Mouse (Mus musculus): ENCODE measurements around the gene Grwd1. TPM values are rescaled to one million over a fixed set of nuclear protein-coding genes. Genes with fewer than 3 reads are reported as not detected.

Gene Grwd1
- polyA plus RNA-seq, 1 experiment = 12.1 TPM

DNA sequence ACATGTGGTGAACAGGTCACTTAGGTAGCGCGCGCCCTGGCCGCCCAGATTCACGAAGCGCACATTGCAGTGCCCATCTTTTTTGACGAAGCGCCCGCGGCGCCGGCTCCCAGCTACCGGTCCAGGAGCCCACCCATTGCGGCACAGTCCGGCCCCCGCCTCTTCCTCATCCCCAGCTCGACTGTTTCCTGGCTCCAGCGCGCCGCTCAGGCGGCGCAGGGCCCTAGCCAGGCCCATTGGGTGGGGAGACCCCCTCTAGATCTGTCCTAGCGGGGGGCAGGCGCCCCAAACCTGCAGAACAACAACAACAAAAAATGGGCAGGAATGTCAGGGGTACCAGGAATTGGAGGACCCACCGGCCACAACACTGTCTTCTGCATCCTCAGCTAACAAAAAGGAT is 10.9 kb downstream of the Grwd1 start:
- Histone ChIP-seq H3K27me3 (ENCODE audit: control insufficient read depth, insufficient read depth, low read length) (no peaks in the 10 kb centered on the region), H3K36me3 (ENCODE audit: control insufficient read depth, insufficient read depth, low read length) (peaks cover 2% of the 10 kb centered on the region), H3K4me1 (ENCODE audit: control insufficient read depth, insufficient read depth, low read length) (peaks cover 13% of the 10 kb centered on the region), H3K4me3 (ENCODE audit: control insufficient read depth, low read depth, low read length) (no peak overlapping the region), H3K27ac (ENCODE audit: control insufficient read depth, insufficient read depth, low read depth, low read length) (no peak overlapping the region)
- TF ChIP-seq POLR2A (IDR thresholded peaks at IDR 0.05; ENCODE audit: control insufficient read depth, low read depth, low read length) = no peak
- TF ChIP-seq CTCF (IDR thresholded peaks at IDR 0.05; ENCODE audit: control insufficient read depth, insufficient read depth, insufficient replicate concordance, low read depth, low read length) = no peak

GRCm38 (mm10) chr7:45815984-45816351 is 14.8 kb downstream of the Grwd1 start:
- no peak for TF ChIP-seq POLR2A (IDR thresholded peaks at IDR 0.05; ENCODE audit: control insufficient read depth, low read depth, low read length)
- no peak for TF ChIP-seq CTCF (IDR thresholded peaks at IDR 0.05; ENCODE audit: control insufficient read depth, insufficient read depth, insufficient replicate concordance, low read depth, low read length)
- peak overlapping the region; percentile 99 for H3K4me3 ChIP-seq (ENCODE audit: control insufficient read depth, low read depth, low read length)

DNA sequence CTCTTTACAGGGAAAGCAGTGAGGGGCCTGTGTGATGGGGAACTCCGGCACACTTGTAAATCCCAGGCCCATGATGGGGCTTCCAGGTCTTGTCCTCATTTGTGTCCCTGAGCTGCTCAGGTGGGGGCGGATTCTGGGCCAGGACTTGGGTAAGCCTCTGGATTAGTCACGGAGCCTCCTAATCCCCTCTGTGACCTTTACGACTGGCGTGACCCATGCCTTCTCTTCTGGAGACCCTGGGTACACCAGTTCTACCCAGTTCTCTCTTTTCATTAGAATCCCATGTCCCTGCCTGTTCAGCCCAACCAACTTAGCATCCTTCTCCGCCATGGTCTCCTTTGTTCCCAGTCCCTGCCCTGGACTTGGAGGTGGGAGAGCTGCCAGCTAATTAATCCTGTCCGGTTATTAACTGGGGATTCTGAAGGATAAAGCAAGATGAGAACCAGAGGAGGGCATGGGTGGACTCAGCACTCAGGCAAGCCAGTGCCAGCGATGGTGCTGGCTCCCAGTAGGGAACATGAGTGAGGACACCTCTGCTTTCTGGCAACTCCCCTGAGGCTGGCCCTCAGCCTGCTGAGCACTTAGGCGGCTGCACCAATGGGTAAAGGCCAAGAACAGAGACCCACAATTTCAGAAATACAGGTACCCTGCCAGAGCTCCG is 15.3 kb downstream of the Grwd1 start:
- peak overlapping the region; percentile 99 for H3K4me3 ChIP-seq (ENCODE audit: control insufficient read depth, low read depth, low read length)
- H3K27me3 ChIP-seq (ENCODE audit: control insufficient read depth, insufficient read depth, low read length) = no peaks in the 10 kb centered on the region
- H3K4me1 ChIP-seq (ENCODE audit: control insufficient read depth, insufficient read depth, low read length) = peaks cover 33% of the 10 kb centered on the region
- TF ChIP-seq POLR2A (IDR thresholded peaks at IDR 0.05; ENCODE audit: control insufficient read depth, low read depth, low read length) (no peak), CTCF (IDR thresholded peaks at IDR 0.05; ENCODE audit: control insufficient read depth, insufficient read depth, insufficient replicate concordance, low read depth, low read length) (no peak)
- peaks cover 3% of the 10 kb centered on the region; the same call in 1 of the 2 replicates for H3K36me3 ChIP-seq (ENCODE audit: control insufficient read depth, insufficient read depth, low read length)
- no peak overlapping the region; the same call in 1 of the 2 replicates for H3K27ac ChIP-seq (ENCODE audit: control insufficient read depth, insufficient read depth, low read depth, low read length)

More at GRCm38 (mm10) chr7:45815984-45816351, 14.8 kb downstream of the Grwd1 start:
- Histone ChIP-seq H3K4me1 (ENCODE audit: control insufficient read depth, insufficient read depth, low read length) (peaks cover 33% of the 10 kb centered on the region), H3K36me3 (ENCODE audit: control insufficient read depth, insufficient read depth, low read length) (peaks cover 3% of the 10 kb centered on the region; the same call in 1 of the 2 replicates), H3K27me3 (ENCODE audit: control insufficient read depth, insufficient read depth, low read length) (no peaks in the 10 kb centered on the region), H3K27ac (ENCODE audit: control insufficient read depth, insufficient read depth, low read depth, low read length) (no peak overlapping the region)

DNA sequence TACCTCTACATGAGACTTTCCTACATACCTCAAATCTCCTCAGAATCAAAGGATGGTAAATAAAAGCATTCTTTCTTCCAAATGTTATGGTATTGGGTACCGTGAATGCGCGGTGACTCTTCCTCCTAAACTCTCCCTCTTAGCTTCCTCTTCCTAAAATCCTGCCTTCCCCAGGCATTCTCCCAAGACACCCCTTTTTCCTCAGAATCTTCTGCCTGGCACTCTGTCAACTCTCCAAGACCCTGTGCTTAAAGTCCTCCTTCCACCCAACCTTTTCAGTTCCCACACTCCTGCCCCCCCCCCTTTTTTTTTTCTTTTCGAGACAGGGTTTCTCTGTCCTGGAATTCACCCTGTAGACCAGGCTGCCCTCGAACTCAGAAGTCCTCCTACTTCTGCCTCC is 15.9 kb downstream of the Grwd1 start:
- H3K27me3 ChIP-seq (ENCODE audit: control insufficient read depth, insufficient read depth, low read length) = no peaks in the 10 kb centered on the region
- H3K27ac ChIP-seq (ENCODE audit: control insufficient read depth, insufficient read depth, low read depth, low read length) = peak overlapping the region; percentile 79
- TF ChIP-seq POLR2A (IDR thresholded peaks at IDR 0.05; ENCODE audit: control insufficient read depth, low read depth, low read length) (no peak), CTCF (IDR thresholded peaks at IDR 0.05; ENCODE audit: control insufficient read depth, insufficient read depth, insufficient replicate concordance, low read depth, low read length) (no peak)
- peak overlapping the region; percentile 99 for H3K4me3 ChIP-seq (ENCODE audit: control insufficient read depth, low read depth, low read length)
- H3K36me3 ChIP-seq (ENCODE audit: control insufficient read depth, insufficient read depth, low read length) = peaks cover 3% of the 10 kb centered on the region; the same call in 1 of the 2 replicates
- H3K4me1 ChIP-seq (ENCODE audit: control insufficient read depth, insufficient read depth, low read length) = peaks cover 31% of the 10 kb centered on the region

- peak; percentile 91 for TF ChIP-seq POLR2A (IDR thresholded peaks at IDR 0.05; ENCODE audit: control insufficient read depth, low read depth, low read length)
- TF ChIP-seq CTCF (IDR thresholded peaks at IDR 0.05; ENCODE audit: control insufficient read depth, insufficient read depth, insufficient replicate concordance, low read depth, low read length) = no peak
- H3K4me3 ChIP-seq (ENCODE audit: control insufficient read depth, low read depth, low read length) = peak within 1 kb of the TSS; percentile 99
- H3K4me1 ChIP-seq (ENCODE audit: control insufficient read depth, insufficient read depth, low read length) = peaks cover 34% of the 10 kb centered on the region
- peaks cover 3% of the 10 kb centered on the region; the same call in 1 of the 2 replicates for H3K36me3 ChIP-seq (ENCODE audit: control insufficient read depth, insufficient read depth, low read length)
- no peaks in the 10 kb centered on the region for H3K27me3 ChIP-seq (ENCODE audit: control insufficient read depth, insufficient read depth, low read length)
- H3K27ac ChIP-seq (ENCODE audit: control insufficient read depth, insufficient read depth, low read depth, low read length) = peak within 1 kb of the TSS; percentile 100
Measured at GRCm38 (mm10) chr7:45813787-45814779, 16.7 kb downstream of the Grwd1 start, which contains the start of gene Cyth2. Cyth2 (minus strand) TSS chr7:45814581.

GRCm38 (mm10) chr7:45812921-45813320 is 17.8 kb downstream of the Grwd1 start:
- TF ChIP-seq CTCF (IDR thresholded peaks at IDR 0.05; ENCODE audit: control insufficient read depth, insufficient read depth, insufficient replicate concordance, low read depth, low read length) = no peak
- TF ChIP-seq POLR2A (IDR thresholded peaks at IDR 0.05; ENCODE audit: control insufficient read depth, low read depth, low read length) = no peak
- Histone ChIP-seq H3K36me3 (ENCODE audit: control insufficient read depth, insufficient read depth, low read length) (peaks cover 10% of the 10 kb centered on the region), H3K27ac (ENCODE audit: control insufficient read depth, insufficient read depth, low read depth, low read length) (peak overlapping the region; percentile 93), H3K27me3 (ENCODE audit: control insufficient read depth, insufficient read depth, low read length) (no peaks in the 10 kb centered on the region), H3K4me3 (ENCODE audit: control insufficient read depth, low read depth, low read length) (peak overlapping the region; percentile 99), H3K4me1 (ENCODE audit: control insufficient read depth, insufficient read depth, low read length) (peaks cover 33% of the 10 kb centered on the region)
